Mouse (Mus musculus) bone marrow, adult 2 months (tissue): Measurements from ENCODE around the gene Sh2d6. TPM values are rescaled to one million over a fixed set of nuclear protein-coding genes. Genes with fewer than 3 reads are reported as not detected.

Experiments
- H3K27ac ChIP-seq: fragments of 200-500 bp; 2 replicates; pipeline ENCODE4 v1.5.1; 2012; ENCODE audit warnings: low read depth, mild to moderate bottlenecking, control low read depth, inconsistent platforms, low read length; ENCODE audit not compliant: control insufficient read depth, poor library complexity, insufficient read depth
- H3K4me1 ChIP-seq: fragments of 200-500 bp; 2 replicates; pipeline ENCODE4 v1.6.1; 2011; ENCODE audit warnings: low read length; ENCODE audit not compliant: control insufficient read depth, insufficient read depth
- H3K4me3 ChIP-seq: fragments of 200-500 bp; replicated peaks from 2 replicates; pipeline ENCODE3; 2011; ENCODE audit warnings: mild to moderate bottlenecking, low read depth, low read length, control low read depth; ENCODE audit not compliant: control insufficient read depth
- CTCF ChIP-seq: fragments of 200-500 bp; IDR thresholded peaks from 2 replicates; pipeline ENCODE4 v1.5.1; 2011; ENCODE audit warnings: low read length, control low read depth; ENCODE audit not compliant: control insufficient read depth, insufficient read depth
- POLR2A ChIP-seq: fragments of 200-500 bp; IDR thresholded peaks from 2 replicates; pipeline ENCODE4 v1.6.1; 2011; ENCODE audit warnings: low read depth, mild to moderate bottlenecking, control low read depth, low read length, borderline replicate concordance; ENCODE audit not compliant: control insufficient read depth
- WGBS: fragments of 180-500 bp; shearing (Covaris S2); methylation state at CpG from one replicate; pipeline ENCODE4 v1.1.7; 2018; 5-methylcytosine and 5-hydroxymethylcytosine counted together
- polyA plus RNA-seq: library from polyadenylated mRNA; stranded (reverse); fragments of >200 nt; gene quantifications from 2 replicates; pipeline ENCODE4 v1.2.4, GENCODE M21; 2011; ENCODE audit warnings: low replicate concordance; ENCODE audit not compliant: missing spikeins, insufficient read depth, insufficient read length

The Sh2d6 gene
- polyA plus RNA-seq, 1 experiment: not detected

DNA sequence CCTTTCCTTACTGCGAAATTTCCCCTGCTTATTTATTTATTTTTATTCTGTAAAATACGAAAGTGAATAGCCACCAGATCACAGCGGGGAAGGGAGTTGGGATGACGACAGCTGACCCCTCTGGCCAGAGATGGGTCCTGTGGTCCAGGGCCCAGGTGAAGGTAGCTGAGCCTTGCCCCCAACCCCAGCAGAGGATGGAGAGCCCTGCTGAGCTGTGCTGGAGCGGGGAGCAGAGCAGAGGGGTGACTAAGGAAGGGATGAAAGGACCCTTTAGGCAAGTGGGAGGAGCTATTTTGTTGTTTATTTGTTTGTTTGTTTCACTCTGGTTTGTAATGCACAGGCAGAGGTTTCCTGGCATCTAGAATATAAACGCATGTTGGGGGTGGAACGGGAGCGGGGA is 2.2 kb downstream of the Sh2d6 start:
- no peak overlapping the region for H3K27ac ChIP-seq
- WGBS: 69% methylated on average over 8 of the region's 8 CpGs
- H3K4me1 ChIP-seq: no peaks in the 10 kb centered on the region
- TF ChIP-seq POLR2A (no peak), CTCF (no peak)
- H3K4me3 ChIP-seq: no peak overlapping the region

DNA sequence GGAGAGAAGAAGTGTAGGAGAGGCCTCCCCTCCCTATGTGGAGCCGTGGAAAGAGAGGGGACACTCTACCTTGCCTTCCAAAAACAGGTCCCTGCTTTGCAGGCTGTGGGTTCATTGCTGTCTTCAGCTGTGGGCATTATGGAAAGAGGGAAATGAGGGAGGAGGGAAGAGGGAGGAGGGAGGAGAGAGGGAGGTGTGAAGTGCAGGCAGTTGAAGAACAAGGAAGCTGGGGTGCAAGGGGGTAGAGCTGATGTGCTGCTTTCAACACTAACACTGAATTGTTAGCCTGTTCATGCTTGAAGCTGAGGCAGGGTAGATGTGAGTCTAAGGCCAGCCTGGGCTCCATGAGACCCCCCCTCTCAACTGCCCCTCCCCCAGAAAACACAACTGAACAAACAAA is 2.7 kb downstream of the Sh2d6 start:
- H3K4me3 ChIP-seq: no peak overlapping the region
- 70% methylated on average over 1 of the region's 1 CpGs for WGBS
- TF ChIP-seq CTCF (no peak), POLR2A (no peak)
- H3K27ac ChIP-seq: no peak overlapping the region
- H3K4me1 ChIP-seq: no peaks in the 10 kb centered on the region

DNA sequence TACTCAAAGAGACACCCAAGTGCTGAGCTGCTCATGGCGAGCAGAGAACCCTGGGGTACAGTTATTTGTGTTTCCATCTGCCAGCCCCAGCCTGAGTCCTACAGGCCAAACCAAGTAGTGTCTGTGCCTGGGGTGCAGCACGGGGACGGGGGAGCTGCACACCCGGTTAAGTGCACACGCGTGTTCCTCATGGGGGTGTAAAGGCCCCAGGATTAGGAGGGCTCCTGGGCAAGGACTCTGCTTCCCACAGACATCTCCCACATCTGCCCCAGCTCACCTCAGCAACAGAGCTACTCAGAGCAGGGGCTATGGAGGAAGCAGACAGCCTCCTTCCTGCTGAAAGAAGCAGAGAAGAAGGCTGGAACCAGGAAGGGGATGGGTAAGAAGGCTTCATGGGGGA is 5.9 kb downstream of the Sh2d6 start:
- Histone ChIP-seq H3K27ac (no peak overlapping the region), H3K4me1 (peaks cover 2% of the 10 kb centered on the region; the same call in 1 of the 2 replicates), H3K4me3 (no peak overlapping the region)
- 84% methylated on average over 6 of the region's 6 CpGs for WGBS
- TF ChIP-seq POLR2A (no peak), CTCF (no peak)

DNA sequence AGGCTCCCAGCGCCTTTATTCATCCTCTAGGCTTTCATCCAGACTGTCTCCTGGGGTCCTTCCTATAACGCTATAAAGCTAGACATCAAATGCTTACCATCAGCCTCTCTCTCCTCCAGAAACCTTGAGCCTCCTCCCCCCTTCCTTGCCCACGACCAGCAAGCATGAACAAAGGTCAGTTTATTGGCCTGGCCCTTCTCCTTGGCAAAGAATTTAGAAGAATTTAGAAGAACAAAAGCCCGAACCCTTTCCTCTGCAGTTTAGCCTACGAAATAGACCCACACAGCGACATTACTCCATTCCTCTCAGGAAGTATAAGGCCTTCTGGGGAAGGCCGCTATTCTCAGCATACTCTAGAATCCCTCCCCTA is 8.5 kb downstream of the Sh2d6 start:
- H3K27ac ChIP-seq: peak overlapping the region; percentile 72; the same call in 1 of the 2 replicates
- 34% methylated on average over 7 of the region's 7 CpGs for WGBS
- TF ChIP-seq CTCF (no peak), POLR2A (no peak)
- H3K4me3 ChIP-seq: peak overlapping the region; percentile 13
- peaks cover 2% of the 10 kb centered on the region; the same call in 1 of the 2 replicates for H3K4me1 ChIP-seq

DNA sequence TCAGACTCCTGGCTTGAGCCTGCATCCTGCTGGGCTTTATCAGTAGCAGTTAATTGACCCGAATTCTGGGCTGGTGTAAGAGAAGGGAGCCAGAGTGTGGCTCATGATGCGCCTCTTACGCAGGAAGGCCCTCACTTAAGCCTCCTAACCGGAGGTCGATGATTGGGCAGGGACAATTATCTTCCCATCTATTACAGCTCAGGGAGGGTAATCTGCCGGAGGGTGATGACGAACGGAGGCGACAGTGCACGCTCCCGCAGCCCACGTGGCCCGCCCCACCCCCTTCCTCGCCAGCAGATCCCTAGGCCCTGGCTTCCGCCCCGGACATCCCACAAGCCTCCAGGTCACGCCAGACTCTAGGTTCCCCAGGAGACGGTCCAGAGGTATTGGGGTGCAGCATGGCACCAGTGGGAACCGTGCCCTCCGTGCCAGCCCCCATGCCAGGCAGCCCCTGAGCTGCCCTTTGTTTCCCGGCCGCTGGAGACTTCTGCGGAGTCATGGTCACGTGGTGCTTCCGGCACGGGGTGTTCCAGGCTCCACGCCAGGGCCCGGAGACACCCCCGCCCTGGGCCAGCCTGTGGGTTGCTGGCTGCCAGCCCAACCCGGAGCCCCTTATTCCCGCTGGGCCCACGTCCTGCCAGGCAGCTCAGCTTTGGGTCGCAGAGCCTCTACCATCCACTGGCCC is 9.0 kb downstream of the Sh2d6 start:
- TF ChIP-seq CTCF (no peak), POLR2A (no peak)
- WGBS: 8% methylated on average over 33 of the region's 33 CpGs
- Histone ChIP-seq H3K4me3 (peak overlapping the region; percentile 78), H3K27ac (peak overlapping the region; percentile 72), H3K4me1 (peaks cover 2% of the 10 kb centered on the region; the same call in 1 of the 2 replicates)

DNA sequence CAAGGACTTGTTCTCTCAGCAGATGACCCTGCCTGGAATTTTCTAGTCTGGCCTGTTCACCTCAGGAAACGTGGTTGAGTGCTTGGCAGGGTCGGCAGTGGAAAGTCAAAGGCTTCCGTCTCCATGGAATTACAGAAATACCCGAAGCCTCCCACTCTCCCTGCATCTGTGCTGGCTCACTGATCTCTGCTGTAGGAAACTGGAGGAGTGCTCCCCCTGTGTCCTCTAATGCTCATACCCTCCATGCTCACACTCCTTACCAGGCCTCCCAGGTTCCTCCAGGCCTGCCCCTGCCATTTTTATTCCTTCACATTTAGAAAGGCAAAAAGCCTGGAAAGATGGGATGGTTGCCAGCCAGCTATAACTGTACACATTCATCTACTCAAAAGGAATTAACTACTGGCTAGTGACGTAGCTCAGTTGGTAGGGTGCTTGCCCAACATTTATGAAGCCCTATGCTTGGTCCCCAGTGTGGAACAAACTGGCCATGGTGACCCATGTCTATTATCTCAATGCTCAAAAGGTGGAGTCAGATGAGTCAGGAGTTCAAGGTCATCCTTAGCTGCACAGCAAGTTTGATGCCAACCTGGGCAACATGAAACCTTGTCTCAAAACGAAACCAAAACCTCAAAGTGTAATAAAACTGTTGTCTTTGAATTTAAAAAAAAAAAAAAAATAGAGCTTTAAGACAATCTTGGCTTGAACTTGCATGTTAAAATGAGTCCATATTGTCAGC is 10.7 kb downstream of the Sh2d6 start:
- no peak overlapping the region for H3K4me3 ChIP-seq
- no peak overlapping the region for H3K27ac ChIP-seq
- peaks cover 2% of the 10 kb centered on the region; the same call in 1 of the 2 replicates for H3K4me1 ChIP-seq
- TF ChIP-seq POLR2A (no peak), CTCF (no peak)
- WGBS: 84% methylated on average over 6 of the region's 6 CpGs

DNA sequence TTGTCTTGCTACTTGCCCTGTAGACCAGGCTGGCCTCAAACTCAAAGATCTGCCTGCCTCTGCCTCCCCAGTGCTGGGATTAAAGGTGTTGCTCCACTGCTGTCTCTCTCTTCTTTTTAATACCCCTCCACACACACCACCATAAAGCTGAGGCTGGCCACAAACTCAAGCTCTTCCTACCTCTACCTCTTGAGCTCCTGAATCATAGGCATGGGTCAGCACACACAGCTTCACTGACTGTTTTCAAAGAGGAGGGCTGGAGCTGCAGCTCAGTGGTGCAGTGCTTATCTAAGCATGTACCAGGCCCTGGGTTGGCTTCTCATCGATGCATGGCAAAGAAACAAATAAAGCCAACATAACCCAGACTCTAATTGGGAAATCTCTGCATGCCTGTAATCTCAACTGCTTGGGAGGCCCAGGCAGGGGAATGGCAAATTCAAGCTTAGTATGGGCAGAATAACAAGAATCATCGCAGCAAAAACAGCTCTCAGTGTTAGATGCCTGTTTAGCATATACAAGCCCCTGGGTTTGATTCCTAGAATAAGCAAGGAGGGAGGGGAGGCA is 11.6 kb downstream of the Sh2d6 start:
- peaks cover 2% of the 10 kb centered on the region; the same call in 1 of the 2 replicates for H3K4me1 ChIP-seq
- no peak overlapping the region for H3K27ac ChIP-seq
- no peak for TF ChIP-seq POLR2A
- 60% methylated on average over 2 of the region's 2 CpGs for WGBS
- H3K4me3 ChIP-seq: no peak overlapping the region

DNA sequence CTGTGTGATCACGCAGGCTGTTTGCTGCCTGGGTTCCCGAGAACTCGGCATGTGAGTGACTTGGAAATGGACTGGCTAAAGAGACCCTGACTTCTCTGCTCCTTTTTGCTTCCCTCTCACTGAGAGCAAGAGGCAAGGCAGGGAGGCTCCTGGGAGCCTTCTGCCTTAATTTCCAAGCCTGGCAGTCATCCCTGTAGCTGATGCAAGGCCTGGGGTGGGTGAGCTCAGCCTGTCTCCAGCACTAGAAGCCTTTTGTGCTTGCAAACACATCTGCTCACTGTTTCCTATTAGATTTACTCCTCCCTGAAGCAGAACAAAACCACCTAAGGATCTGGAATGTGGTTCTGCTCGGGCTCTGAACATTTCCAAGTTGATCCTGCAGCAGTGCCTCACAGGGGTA is 12.9 kb downstream of the Sh2d6 start:
- TF ChIP-seq CTCF: no peak
- no peak for TF ChIP-seq POLR2A
- Histone ChIP-seq H3K4me1 (peaks cover 2% of the 10 kb centered on the region; the same call in 1 of the 2 replicates), H3K27ac (no peak overlapping the region), H3K4me3 (no peak overlapping the region)
- WGBS: 88% methylated on average over 4 of the region's 4 CpGs

DNA sequence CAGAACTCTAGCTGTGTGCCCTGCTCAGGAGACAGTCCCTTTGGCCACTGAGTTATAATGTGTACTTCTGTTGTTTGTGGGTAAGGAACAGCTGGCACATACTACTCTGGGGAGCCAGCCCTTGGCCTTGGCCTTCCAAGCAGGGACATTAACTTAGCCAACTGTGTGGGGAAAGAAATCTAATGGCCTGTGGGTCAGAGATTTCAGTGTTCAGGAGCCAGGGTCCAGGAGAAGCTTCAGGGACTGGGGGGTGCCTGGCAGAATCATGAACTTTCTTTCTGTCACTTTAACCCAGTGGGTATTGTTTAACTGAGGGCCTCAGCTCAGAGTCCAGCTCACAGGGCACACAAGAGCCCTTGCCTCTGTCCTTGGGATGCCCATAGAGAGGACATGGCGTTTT is 15.4 kb downstream of the Sh2d6 start:
- 90% methylated on average over 1 of the region's 1 CpGs for WGBS
- Histone ChIP-seq H3K27ac (no peak overlapping the region), H3K4me1 (no peaks in the 10 kb centered on the region; the same call in 1 of the 2 replicates), H3K4me3 (no peak overlapping the region)
- TF ChIP-seq CTCF (no peak), POLR2A (no peak)
